Mouse (Mus musculus) kidney, adult 11 months (tissue): Measurements from ENCODE around the gene Tnpo2.
A peak's percentile ranks its signal among the peaks of the same experiment; 100 is the strongest.
"Not testable (repeated sequence)": the region's sequence is repeated elsewhere in the genome, so short reads cannot be mapped to it uniquely, and the experiment has no call there.

Experiments used
- DNase-seq: peaks from one replicate; pipeline ENCODE4 v3.0.0; 2022

The Tnpo2 gene

DNA sequence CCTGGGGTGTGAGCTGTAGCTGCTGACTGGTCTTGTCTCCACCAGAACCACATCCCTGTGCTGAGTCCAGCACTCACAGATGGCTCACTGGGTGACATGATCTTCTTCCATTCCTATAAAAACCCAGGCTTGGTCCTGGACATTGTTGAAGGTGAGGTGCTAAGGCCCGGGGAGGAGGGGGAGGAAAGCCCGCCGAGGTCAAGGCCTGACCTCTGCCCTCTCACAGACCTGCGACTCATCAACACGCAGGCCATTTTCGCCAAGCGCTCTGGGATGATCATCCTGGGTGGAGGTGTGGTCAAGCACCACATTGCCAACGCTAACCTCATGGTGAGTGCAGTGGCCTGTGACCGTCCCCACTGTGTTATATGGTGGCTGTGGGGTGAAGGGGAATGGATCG, 37.5 kb downstream of the Tnpo2 start:
- DNase-seq = no peak

DNA sequence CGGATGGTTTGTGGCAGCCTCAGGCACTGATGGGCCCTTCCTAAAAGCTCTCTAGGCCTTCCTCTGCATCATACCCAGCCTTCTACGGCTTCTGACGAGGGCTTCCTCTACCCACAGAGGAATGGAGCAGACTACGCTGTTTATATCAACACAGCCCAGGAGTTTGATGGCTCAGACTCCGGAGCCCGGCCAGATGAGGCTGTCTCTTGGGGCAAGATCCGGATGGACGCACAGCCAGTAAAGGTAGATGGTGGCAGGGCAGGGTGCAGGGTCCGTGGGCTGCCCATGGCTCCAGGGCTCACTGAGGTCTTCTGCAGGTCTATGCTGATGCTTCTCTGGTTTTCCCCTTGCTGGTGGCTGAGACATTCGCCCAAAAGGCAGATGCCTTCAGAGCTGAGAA, 37.9 kb downstream of the Tnpo2 start:
- DNase-seq = no peak

DNA sequence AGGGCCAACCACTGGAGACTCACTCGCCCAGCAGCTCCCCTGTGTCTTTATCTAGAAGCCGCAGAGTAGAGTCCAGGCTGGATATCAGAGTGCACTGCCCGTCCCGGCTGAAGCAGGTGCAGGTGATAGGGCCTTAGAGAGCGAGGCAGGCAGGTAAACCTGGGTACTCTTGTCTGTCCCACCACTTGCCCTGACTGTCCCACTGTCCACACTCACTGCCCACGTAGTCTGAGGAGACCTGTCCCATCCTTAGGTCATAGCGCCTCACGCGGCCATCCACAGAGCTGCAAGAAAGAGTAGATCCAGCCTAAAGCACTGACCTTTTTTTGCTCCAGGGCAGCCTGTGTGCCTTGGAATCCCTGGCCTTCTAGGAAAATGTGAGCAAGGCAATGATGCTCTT, 39.3 kb downstream of the Tnpo2 start:
- peak; percentile 42 for DNase-seq

DNA sequence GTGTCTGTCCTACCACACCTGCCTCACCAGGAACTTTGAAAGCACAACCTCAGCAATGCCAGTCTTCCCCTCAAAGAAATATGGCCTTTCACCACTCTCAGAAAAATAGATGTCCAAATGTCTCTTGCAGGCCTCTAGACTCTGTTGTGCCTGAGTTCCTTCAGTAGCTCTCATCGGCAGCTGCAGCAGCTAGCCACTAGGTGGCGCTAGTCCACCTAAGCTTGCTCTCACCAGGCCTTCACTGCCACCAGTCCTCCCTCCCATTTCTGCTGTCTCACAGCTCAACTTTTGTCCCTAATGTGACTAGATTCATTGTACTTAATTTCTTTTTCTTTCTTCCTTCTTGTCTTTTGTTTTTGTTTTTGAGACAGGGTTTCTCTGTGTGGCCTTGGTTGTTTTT, 40.3 kb downstream of the Tnpo2 start:
- peak; percentile 76 for DNase-seq

DNA sequence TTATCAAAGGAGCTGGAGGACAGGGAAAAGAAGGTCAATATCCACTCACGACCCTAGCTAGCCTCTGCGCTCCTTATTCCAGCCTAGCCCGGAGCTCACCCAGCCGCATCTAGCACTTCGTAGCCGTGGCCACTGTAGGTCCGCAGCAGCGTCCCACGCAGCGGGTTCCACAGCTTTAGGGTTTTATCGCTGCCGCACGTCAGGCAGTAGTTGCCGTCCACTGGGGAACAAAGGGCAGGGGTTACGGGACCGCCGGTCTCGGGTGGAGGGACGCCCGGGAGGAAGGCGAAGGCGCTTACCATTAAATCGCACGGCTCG, 43.5 kb downstream of the Tnpo2 start:
- DNase-seq = peak; percentile 38

DNA sequence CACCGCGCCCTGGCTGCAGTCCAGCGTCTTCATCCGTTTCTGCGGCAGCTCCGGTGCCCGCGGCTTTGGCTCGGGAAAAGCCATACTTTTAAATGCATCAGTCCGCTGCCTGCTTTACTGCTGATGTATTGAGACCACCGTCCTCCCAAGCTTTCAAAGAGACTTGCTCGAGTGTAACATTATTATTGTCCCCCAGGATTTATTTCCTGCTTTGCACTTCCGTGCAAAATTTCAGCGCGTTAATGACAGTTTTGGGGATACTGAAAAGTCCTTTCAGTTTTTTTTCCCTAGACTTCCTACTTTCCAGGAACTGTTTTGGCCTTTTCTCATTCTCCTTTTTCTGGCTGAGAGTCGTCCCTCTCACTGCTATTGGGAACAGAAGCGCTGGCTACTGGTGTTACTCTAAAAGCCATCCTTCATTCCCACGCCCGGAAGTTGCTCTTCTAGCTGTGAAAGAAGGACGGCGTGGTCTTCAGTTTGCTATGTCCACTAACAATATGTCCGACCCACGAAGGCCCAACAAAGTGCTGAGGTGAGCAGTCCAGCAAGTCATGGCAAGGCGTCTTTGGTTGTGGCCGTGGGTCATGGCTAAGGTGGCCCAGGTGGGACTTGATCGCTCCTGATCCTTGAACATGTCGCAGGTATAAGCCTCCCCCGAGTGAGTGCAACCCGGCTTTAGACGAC, 44.0 kb downstream of the Tnpo2 start, which contains the start of gene Wdr83os:
Wdr83os (plus strand) TSS at position 209 of the 684 bp plus-strand sequence.
- peak; percentile 47 for DNase-seq

DNA sequence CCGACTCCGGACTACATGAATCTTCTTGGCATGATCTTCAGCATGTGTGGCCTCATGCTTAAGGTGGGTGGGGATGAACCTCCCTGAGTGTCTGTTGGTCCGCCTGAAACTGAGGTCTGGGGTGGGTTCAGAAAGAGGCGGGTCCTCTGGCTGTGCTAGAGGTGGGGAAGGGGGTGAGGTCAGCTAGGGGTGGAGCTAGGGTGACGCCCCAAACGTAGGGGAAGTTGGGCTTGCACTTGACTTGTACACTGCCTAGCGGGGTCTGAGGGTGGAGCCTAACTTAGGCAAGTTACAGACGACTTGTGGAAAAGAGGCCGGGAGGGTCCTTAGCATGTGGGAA, 44.5 kb downstream of the Tnpo2 start, which contains the start of gene Wdr83:
Wdr83 (minus strand) TSS at position 91 of the 340 bp plus-strand sequence.
- peak; percentile 37 for DNase-seq

DNA sequence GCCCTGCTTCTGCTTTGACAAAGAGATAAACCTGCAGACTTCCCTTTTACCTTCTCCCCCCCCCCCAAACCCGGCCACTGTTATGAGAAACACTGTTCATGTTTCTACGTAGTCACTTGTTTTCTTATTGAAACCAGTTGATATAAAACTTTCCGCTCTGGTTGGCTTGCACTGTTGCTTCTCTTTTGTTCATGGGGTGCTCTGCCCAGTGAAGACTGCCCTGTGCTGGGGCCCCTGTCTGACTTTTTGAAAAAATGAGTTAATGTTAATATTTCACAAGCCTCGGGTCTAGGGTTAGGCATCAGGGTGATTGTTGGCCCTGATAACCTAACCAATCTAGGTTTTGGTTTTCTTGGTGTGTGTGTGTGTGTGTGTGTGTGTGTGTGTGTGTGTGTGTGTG, 45.5 kb downstream of the Tnpo2 start:
- DNase-seq = not testable (repeated sequence)

DNA sequence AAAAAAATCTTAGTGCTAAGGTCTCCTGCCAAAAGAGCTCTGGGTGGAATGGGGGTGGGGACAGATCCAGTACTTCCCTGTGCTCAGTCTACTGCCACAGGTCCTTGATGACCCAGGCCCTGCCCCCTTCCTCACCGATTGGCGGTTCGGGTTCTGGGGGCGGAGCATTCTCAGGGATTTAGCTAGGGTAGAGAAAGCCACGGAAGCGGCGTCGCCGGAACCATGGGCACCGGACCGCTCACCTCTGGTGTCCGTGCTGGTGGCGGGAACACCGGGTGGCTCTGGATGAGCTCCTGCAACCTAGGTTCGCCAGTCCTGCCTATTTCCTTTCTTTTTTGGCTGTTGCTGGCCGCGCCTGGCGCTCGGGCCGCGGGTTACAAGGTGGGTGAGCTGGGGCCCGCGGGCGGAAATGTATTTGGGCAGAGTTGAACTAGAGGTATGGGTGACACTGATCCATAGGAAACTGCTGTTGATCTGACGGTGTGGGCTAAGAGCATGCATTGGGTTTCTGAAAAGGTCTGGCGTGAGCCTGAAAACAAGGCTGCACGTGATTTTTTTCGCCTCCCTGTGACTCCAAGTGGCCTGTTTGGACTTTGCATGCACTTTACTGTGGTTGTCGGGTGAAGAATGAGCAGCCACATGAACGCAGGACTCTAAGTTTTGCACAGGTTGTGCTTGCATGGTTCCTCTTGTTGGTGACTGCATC, 46.5 kb downstream of the Tnpo2 start, which contains the start of gene Man2b1:
Man2b1 (plus strand) TSS at position 163 of the 706 bp plus-strand sequence.
- DNase-seq = peak; percentile 95

DNA sequence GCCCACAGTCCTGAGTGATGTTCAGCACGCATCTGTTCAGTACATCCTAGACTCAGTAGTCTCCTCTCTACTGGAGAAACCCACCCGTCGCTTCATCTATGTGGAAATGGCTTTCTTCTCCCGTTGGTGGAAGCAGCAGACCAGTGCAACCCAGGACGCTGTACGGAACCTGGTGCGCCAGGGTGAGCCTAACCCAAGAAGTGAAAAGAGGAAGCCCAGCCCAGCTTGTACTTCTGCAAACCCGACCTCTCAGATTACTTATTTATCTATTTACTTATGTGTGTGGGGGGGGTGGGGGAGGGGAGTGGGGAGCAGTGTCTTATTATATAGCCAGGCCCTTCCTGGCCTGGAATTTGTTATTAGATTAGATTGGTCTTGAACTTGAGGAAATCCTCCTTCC, 47.9 kb downstream of the Tnpo2 start:
- DNase-seq = no peak

DNA sequence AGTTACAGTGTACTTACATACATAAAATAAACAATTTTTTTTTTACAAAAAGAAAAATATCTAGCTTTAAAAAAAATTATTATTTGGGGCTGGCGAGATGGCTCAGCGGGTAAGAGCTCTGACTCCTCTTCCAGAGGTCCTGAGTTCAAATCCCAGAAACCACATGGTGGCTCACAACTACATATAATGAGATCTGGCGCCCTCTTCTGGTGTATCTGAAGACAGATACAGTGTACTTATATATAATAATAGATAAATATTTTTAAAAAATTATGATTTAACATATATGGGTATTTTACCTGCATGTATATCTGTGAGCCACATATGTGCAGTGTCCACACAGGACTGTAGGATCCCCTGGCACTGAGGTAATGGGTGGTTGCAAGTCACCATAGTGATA, 49.5 kb downstream of the Tnpo2 start:
- DNase-seq = no peak

DNA sequence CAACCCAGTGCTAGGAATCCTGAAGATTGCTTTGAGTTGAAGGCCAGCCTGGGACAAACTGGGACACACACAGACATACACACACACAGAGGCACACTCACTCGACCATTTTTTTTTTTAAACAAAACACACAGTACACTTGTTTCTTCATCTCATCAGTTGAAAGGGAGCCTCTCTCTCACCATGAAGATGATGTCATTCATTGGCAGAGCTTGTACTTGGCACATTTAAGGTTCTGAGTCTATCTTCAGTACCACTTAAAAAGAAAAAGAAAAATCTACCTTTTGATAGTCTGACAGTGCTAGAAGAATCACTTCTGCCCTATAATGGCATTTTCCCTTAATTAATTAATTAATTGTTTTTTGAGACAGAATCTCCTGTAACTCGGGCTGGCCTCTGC, 52.1 kb downstream of the Tnpo2 start:
- no peak for DNase-seq

DNA sequence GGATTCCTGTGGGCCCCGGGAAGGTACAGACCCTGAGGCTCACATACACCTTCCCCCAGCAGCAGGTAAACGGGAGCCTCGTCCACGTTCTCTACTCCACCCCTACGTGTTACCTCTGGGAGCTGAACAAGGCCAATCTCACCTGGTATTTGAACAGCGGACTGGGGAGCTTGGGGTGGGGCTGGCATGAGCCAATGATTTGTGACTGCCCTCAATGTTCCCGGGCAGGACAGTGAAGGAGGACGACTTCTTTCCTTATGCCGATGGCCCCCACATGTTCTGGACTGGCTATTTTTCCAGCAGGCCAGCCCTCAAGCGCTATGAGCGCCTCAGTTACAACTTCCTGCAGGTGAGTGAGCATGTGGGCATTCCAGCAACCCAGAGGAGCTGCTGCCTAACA, 54.1 kb downstream of the Tnpo2 start:
- DNase-seq = no peak

DNA sequence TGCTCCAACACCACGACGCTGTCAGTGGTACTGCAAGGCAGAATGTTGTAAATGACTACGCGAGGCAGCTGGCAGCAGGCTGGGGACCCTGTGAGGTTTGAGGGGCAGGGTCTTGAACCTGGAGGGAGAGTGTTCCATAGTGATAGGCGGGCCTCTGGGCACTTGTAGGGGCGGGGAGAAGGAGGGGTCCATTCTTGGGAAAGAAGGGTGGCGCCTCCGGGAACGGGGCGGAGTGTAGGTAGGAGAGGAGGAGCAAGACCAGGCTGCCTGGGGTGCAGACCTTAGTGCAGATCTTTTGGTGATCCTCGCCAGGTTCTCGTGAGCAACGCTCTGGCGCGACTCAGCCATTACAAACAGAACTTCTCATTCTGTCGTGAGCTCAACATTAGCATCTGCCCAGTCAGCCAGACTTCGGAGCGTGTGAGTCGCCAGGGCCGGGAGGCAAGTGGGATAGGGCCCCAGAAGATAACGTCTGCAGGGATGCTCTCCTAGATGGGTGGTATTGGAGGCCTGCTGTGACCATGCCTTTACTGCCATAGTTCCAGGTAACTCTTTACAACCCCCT, 54.9 kb downstream of the Tnpo2 start:
- no peak for DNase-seq

DNA sequence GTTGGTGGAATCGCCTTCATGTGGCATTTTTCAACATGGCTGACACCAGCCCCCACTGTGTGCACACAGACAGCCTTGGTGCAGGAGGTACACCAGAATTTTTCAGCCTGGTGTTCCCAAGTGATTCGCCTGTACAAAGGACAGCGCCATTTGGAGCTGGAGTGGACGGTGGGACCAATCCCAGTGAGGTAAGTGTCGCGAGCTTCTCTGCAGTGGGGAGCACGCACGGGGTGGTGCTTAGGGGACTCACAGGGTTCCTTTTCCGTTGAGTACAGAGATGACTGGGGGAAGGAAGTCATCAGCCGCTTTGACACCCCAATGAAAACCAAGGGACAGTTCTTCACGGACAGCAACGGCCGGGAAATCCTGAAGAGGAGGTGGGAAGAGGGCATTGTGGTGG, 58.3 kb downstream of the Tnpo2 start:
- DNase-seq = no peak

DNA sequence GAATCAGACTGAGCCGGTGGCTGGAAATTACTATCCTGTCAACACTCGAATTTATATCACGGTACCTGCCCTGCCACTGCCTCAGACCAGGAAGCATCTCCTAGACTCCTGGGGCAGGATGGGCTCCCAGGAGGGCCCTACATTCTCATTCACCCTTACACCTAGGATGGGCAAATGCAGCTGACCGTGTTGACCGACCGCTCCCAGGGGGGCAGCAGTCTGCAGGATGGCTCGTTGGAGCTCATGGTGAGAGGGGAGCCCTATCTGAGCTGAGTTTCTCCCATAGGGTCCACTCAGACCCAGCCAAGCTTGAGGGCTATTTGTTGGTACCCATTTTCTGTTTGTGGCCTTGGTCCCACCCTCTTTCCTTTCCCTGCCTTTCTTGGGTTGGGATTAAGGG, 58.9 kb downstream of the Tnpo2 start:
- no peak for DNase-seq

DNA sequence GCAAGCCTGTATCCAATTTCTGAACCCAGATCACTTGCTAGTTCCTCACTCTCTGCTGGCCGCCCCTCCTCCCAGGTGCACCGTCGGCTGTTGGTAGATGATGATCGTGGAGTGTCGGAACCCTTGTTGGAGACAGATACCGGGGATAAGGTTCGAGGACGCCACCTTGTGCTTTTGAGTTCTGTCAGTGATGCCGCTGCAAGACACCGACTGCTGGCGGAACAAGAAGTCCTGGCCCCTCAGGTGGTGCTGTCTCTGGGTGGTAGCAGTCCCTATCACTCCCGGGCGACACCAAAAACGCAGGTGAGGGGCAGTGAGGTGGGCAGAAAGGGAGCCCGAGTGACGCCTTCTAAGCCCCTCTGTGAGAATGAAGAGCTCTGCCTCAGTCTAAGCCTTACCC, 59.5 kb downstream of the Tnpo2 start:
- DNase-seq = no peak

DNA sequence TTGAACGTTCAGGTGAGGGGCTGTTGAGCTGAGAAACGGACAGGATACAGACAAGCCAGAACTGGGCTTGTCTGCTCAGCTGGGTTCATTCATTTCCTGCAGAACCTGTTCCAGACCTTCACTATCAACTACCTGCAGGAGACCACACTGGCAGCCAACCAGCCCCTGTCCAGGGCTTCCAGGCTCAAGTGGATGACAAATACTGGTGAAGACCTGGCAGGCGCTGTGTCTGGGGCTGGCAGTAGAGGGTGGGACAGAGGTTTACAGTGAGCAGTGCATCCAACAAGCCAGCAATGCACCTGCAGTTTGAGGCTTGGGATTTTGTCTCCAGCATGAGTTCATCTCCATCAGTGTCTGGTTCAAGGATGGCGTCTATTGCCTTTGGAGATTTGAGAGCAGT, 60.1 kb downstream of the Tnpo2 start:
- DNase-seq = no peak

DNA sequence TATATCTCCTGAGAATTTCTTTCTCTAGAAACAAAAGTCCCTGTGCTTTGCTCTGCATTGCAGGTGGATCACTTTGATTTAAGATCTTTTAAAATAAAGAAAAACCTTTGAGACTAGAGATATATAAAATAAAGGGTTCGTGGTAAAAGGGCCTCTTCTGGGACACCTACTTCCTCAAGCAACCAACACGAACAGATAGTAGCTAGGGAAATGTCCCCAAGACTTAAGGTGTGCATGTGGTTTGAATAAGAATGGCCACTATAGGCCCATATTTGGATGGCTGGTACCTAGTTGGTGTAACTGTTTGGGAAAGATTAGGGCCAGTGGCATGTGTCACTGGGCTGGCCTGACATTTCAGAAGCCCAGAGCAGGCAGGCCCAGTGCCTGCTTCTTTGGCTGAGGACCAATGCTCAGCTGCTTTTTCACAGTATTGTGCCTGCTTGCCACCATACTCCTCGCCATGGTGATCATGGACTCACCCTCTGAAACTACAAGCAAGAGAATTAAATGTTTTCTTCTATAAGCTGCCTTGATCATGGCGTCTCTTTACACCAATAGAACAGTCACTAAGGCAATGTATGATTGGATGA, 63.5 kb downstream of the Tnpo2 start:
- DNase-seq = no peak
